Mouse (Mus musculus) lung, postnatal 0 days (tissue): ENCODE results near the gene Elovl3. TPM values are rescaled to one million over a fixed set of nuclear protein-coding genes. Genes with fewer than 3 reads are reported as not detected.
"Not testable (repeated sequence)": the region's sequence is repeated elsewhere in the genome, so short reads cannot be mapped to it uniquely, and the experiment has no call there.

ENCODE experiments used
- ATAC-seq: fragments of 200-750 bp; cut with Nextera tagmentation; 2 replicates; pipeline ENCODE4 v1.8.0; 2017; ENCODE audit warnings: moderate library complexity
- DNase-seq: peaks from one replicate; pipeline ENCODE4 v3.0.0-alpha.2; 2016; ENCODE audit warnings: low spot score
- H3K27ac ChIP-seq: fragments of 300-500 bp; sonication (generic); 2 replicates; pipeline ENCODE4 v1.5.1; 2014; ENCODE audit warnings: antibody characterized with exemption, mild to moderate bottlenecking, low read length, mixed read lengths
- H3K27me3 ChIP-seq: fragments of 300-500 bp; sonication (generic); replicated peaks from 2 replicates; pipeline ENCODE4 v1.6.1; 2014; ENCODE audit warnings: low read length, mixed read lengths; ENCODE audit not compliant: insufficient read depth
- H3K36me3 ChIP-seq: fragments of 300-500 bp; sonication (generic); 2 replicates; pipeline ENCODE4 v1.6.1; 2014; ENCODE audit warnings: low read length, mixed read lengths; ENCODE audit not compliant: insufficient read depth
- H3K4me1 ChIP-seq: fragments of 300-500 bp; sonication (generic); 2 replicates; pipeline ENCODE4 v1.6.1; 2014; ENCODE audit warnings: antibody characterized with exemption, low read depth, low read length, mixed read lengths; ENCODE audit not compliant: insufficient read depth
- H3K4me2 ChIP-seq: fragments of 300-500 bp; sonication (generic); replicated peaks from 2 replicates; pipeline ENCODE4 v1.6.1; 2014; ENCODE audit warnings: low read depth, mild to moderate bottlenecking, low read length, moderate library complexity, mixed read lengths
- H3K4me3 ChIP-seq: fragments of 300-500 bp; sonication (generic); 2 replicates; pipeline ENCODE4 v1.5.1; 2014; ENCODE audit warnings: low read depth, low read length
- H3K9ac ChIP-seq: fragments of 300-500 bp; sonication (generic); replicated peaks from 2 replicates; pipeline ENCODE4 v1.6.1; 2014; ENCODE audit warnings: low read depth, mild to moderate bottlenecking
- H3K9me3 ChIP-seq: fragments of 300-500 bp; sonication (generic); 2 replicates; pipeline ENCODE4 v1.6.1; 2016; ENCODE audit warnings: low read length, mixed read lengths
- CTCF ChIP-seq: IDR thresholded peaks from 2 replicates; pipeline ENCODE4 v1.5.1; 2016; ENCODE audit warnings: antibody characterized with exemption, mild to moderate bottlenecking
- EP300 ChIP-seq: IDR thresholded peaks from 2 replicates; pipeline ENCODE4 v1.6.1; 2016; ENCODE audit warnings: antibody characterized with exemption, mild to moderate bottlenecking, control low read depth
- WGBS: fragments of 180-500 bp; shearing (Covaris S2); extraction: QIAGEN DNeasy Blood & Tissue Kit; methylation state at CpG from one replicate; pipeline ENCODE4 v1.1.7; 2014; 5-methylcytosine and 5-hydroxymethylcytosine counted together
- polyA plus RNA-seq: library from polyadenylated mRNA; unstranded; fragments of >200 nt; fragmentation: Nextera tagmentation; extraction: Ambion mirVana; gene quantifications from 2 replicates; pipeline ENCODE4 v1.2.1, GENCODE M21; 2015

The Elovl3 gene
- polyA plus RNA-seq, 1 experiment from 2014 or later, result not detected

- H3K9ac ChIP-seq, result no peak overlapping the region
- H3K4me3 ChIP-seq, result no peak overlapping the region
- H3K36me3 ChIP-seq, result no peaks in the 10 kb centered on the region
- H3K4me2 ChIP-seq, result no peak overlapping the region
- no peak overlapping the region for H3K27ac ChIP-seq
- 9% methylated on average over 6 of the region's 6 CpGs for WGBS
- peaks cover 7% of the 10 kb centered on the region; the same call in 1 of the 2 replicates for H3K4me1 ChIP-seq
- DNase-seq (peak; percentile 13), ATAC-seq (peak; percentile 36)
- peaks cover 10% of the 10 kb centered on the region for H3K27me3 ChIP-seq
- TF ChIP-seq CTCF, result no peak
- no peak for TF ChIP-seq EP300
- no peaks in the 10 kb centered on the region for H3K9me3 ChIP-seq
Measured at GRCm38 (mm10) chr19:46141091-46141490, 9.4 kb downstream of the Elovl3 start.

- 0 out of 2 replicates have a peak within 1 kb of the TSS, but pooled peaks have one; percentile 5 for H3K9ac ChIP-seq
- 0 out of 2 replicates have a peak, but pooled peaks have one; percentile 0 for ATAC-seq
- WGBS, result under 1% methylated on average over 47 of the region's 47 CpGs
- H3K36me3 ChIP-seq, result no peaks in the 10 kb centered on the region
- H3K9me3 ChIP-seq, result no peaks in the 10 kb centered on the region
- H3K27me3 ChIP-seq, result peaks cover 20% of the 10 kb centered on the region; the same call in 1 of the 2 replicates
- peak within 1 kb of the TSS; percentile 61 for H3K4me3 ChIP-seq
- peak within 1 kb of the TSS; percentile 95 for H3K4me2 ChIP-seq
- DNase-seq, result peak; percentile 49
- TF ChIP-seq EP300 (no peak), CTCF (no peak)
- H3K4me1 ChIP-seq, result peaks cover 14% of the 10 kb centered on the region; the same call in 1 of the 2 replicates
- H3K27ac ChIP-seq, result no peak within 1 kb of the TSS
Measured at GRCm38 (mm10) chr19:46147511-46148371, 16.0 kb downstream of the Elovl3 start, which contains the start of gene Pitx3. Gene Pitx3 (minus strand): TSS chr19:46148326.

- Histone ChIP-seq H3K27ac (no peak overlapping the region), H3K4me2 (peak overlapping the region; percentile 95), H3K36me3 (no peaks in the 10 kb centered on the region), H3K4me3 (peak overlapping the region; percentile 61), H3K9me3 (no peaks in the 10 kb centered on the region), H3K27me3 (peaks cover 20% of the 10 kb centered on the region; the same call in 1 of the 2 replicates), H3K4me1 (peaks cover 14% of the 10 kb centered on the region; the same call in 1 of the 2 replicates), H3K9ac (no peak overlapping the region)
- WGBS, result 1% methylated on average over 14 of the region's 27 CpGs
- TF ChIP-seq EP300 (no peak), CTCF (no peak)
- ATAC-seq (peak; percentile 68), DNase-seq (peak; percentile 96)
Measured at GRCm38 (mm10) chr19:46148372-46148760, 16.7 kb downstream of the Elovl3 start.

GRCm38 (mm10) chr19:46149091-46149490 lies 17.4 kb downstream of the Elovl3 start:
- ATAC-seq (no peak), DNase-seq (no peak)
- Histone ChIP-seq H3K4me1 (peaks cover 18% of the 10 kb centered on the region; the same call in 1 of the 2 replicates), H3K36me3 (no peaks in the 10 kb centered on the region), H3K4me3 (peak overlapping the region; percentile 61), H3K4me2 (peak overlapping the region; percentile 95), H3K9ac (no peak overlapping the region), H3K9me3 (no peaks in the 10 kb centered on the region), H3K27me3 (peaks cover 20% of the 10 kb centered on the region; the same call in 1 of the 2 replicates), H3K27ac (no peak overlapping the region)
- 23% methylated on average over 12 of the region's 12 CpGs for WGBS
- TF ChIP-seq EP300, result no peak
- TF ChIP-seq CTCF, result no peak

- peak within 1 kb of the TSS; percentile 63 for H3K9ac ChIP-seq
- TF ChIP-seq EP300, result no peak
- peak; percentile 22; the same call in 1 of the 2 replicates for TF ChIP-seq CTCF
- H3K9me3 ChIP-seq, result no peaks in the 10 kb centered on the region
- peak within 1 kb of the TSS; percentile 87 for H3K4me3 ChIP-seq
- under 1% methylated on average over 34 of the region's 37 CpGs for WGBS
- DNase-seq (peak; percentile 100), ATAC-seq (peak; percentile 97)
- H3K27ac ChIP-seq, result peak within 1 kb of the TSS; percentile 52; the same call in 1 of the 2 replicates
- peaks cover 13% of the 10 kb centered on the region; the same call in 1 of the 2 replicates for H3K27me3 ChIP-seq
- no peaks in the 10 kb centered on the region for H3K36me3 ChIP-seq
- peak within 1 kb of the TSS; percentile 84 for H3K4me2 ChIP-seq
- H3K4me1 ChIP-seq, result peaks cover 19% of the 10 kb centered on the region; the same call in 1 of the 2 replicates
Measured at GRCm38 (mm10) chr19:46152127-46152803, 20.6 kb downstream of the Elovl3 start, which contains the start of gene Gbf1. Gene Gbf1 (plus strand): TSS chr19:46152509.

GRCm38 (mm10) chr19:46165950-46166349 lies 34.3 kb downstream of the Elovl3 start:
- no peak for ATAC-seq
- no peak overlapping the region for H3K27ac ChIP-seq
- H3K9ac ChIP-seq, result no peak overlapping the region
- no peaks in the 10 kb centered on the region for H3K9me3 ChIP-seq
- peaks cover 16% of the 10 kb centered on the region for H3K36me3 ChIP-seq
- no peaks in the 10 kb centered on the region for H3K4me1 ChIP-seq
- no peak for TF ChIP-seq EP300
- no peak for DNase-seq
- H3K4me3 ChIP-seq, result no peak overlapping the region
- no peaks in the 10 kb centered on the region for H3K27me3 ChIP-seq
- H3K4me2 ChIP-seq, result no peak overlapping the region
- WGBS, result 90% methylated on average over 3 of the region's 3 CpGs

- WGBS, result 94% methylated on average over 1 of the region's 2 CpGs
- H3K9me3 ChIP-seq, H3K4me3 ChIP-seq, H3K9ac ChIP-seq, ATAC-seq, H3K27me3 ChIP-seq, H3K4me2 ChIP-seq, DNase-seq, H3K27ac ChIP-seq, H3K4me1 ChIP-seq: not testable (repeated sequence)
- H3K36me3 ChIP-seq, result peaks cover 21% of the 10 kb centered on the region
Measured at GRCm38 (mm10) chr19:46167169-46167568, 35.5 kb downstream of the Elovl3 start.
